Mouse (Mus musculus): Measurements from ENCODE around the gene Phf11b. TPM values are rescaled to one million over a fixed set of nuclear protein-coding genes. Genes with fewer than 3 reads are reported as not detected.
A peak's percentile ranks its signal among the peaks of the same experiment; 100 is the strongest.
"Not testable (repeated sequence)": the region's sequence is repeated elsewhere in the genome, so short reads cannot be mapped to it uniquely, and the experiment has no call there.

Phf11b gene
- 0.13 TPM in 1 of 2 replicates, not detected in the other for polyA plus RNA-seq (2016; fragmentation: Nextera tagmentation; extraction: Ambion mirVana)

DNA sequence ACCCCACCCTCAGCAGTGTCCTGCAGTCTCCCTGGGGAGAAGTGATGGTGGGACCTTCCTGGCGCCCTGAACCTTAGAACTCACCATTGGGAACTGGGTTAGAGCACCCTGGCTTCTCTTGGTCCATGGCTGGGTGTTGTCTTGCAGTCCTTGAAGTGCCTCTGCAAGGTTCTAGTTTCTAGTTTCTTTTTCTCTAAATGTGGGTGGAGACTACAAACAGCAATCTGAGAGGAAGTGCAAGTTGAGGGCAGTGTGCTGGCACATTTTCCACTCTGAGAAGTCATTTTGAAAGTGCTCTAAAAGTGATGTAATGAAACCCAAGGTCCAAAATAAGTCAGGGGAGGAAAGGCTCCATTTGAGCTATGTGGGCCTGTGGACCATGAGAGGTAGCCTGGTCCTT lies at the start of gene Phf11b:
TSS of gene Phf11b (minus strand) at position 163 of the 400 bp plus-strand sequence.
- H3K27ac ChIP-seq; H3K36me3 ChIP-seq; H3K4me1 ChIP-seq; H3K9me3 ChIP-seq (replicated peaks); H3K4me3 ChIP-seq; DNase-seq (ENCODE audit: low spot score); H3K27me3 ChIP-seq (ENCODE audit: low read depth, poor library complexity, severe bottlenecking): not testable (repeated sequence)
- WGBS = 66% methylated on average over 1 of the region's 1 CpGs

DNA sequence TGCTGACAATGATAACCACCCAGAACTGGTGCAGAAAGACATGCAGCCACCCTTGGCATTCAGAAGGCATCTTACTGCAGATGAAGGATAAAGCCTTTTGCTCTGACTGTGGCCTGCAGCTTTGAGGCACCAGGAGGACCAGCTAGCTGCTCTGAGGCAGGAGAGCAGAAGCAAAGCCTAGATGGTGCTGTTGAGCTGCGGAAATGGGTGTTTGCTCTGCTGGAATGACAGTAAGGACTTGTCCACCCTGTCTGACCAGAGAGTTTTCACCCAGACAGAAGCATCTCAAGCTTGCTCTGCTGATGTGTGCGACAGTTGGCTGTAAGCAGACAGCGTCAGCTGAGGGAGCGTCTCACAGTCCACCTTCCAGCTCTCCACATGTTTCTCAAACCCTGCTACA lies 49.0 kb upstream of the Phf11b start:
- not testable (repeated sequence) for H3K27me3 ChIP-seq (ENCODE audit: low read depth, poor library complexity, severe bottlenecking); DNase-seq (ENCODE audit: low spot score); H3K4me3 ChIP-seq; H3K4me1 ChIP-seq; H3K36me3 ChIP-seq; H3K27ac ChIP-seq; H3K9me3 ChIP-seq (replicated peaks)
- WGBS = 80% methylated on average over 4 of the region's 4 CpGs

DNA sequence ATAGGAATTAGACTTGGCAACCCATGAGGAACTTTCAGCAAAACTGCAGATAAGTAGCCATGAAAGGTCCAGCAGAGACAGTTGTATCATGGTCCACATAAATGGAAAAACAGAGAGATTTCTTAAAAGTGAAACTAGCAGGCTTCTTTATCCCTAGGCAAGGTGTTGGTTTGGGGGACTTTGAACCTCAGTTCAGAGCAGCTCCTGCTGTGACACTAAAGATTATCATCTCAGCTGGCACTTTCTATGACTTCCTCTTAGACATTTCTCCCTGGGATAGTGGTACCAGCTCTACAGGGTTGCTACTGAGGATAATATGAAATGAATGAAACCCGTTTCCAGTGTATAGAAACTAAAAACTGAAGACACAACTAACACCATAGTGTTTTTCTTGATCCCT lies 48.4 kb upstream of the Phf11b start:
- Histone ChIP-seq H3K9me3 (replicated peaks) (no peaks in the 10 kb centered on the region), H3K4me1 (no peaks in the 10 kb centered on the region), H3K27me3 (ENCODE audit: low read depth, poor library complexity, severe bottlenecking) (no peaks in the 10 kb centered on the region), H3K4me3 (no peak overlapping the region), H3K36me3 (no peaks in the 10 kb centered on the region), H3K27ac (no peak overlapping the region)
- no peak for DNase-seq (ENCODE audit: low spot score)
- WGBS = 71% methylated on average over 1 of the region's 1 CpGs

DNA sequence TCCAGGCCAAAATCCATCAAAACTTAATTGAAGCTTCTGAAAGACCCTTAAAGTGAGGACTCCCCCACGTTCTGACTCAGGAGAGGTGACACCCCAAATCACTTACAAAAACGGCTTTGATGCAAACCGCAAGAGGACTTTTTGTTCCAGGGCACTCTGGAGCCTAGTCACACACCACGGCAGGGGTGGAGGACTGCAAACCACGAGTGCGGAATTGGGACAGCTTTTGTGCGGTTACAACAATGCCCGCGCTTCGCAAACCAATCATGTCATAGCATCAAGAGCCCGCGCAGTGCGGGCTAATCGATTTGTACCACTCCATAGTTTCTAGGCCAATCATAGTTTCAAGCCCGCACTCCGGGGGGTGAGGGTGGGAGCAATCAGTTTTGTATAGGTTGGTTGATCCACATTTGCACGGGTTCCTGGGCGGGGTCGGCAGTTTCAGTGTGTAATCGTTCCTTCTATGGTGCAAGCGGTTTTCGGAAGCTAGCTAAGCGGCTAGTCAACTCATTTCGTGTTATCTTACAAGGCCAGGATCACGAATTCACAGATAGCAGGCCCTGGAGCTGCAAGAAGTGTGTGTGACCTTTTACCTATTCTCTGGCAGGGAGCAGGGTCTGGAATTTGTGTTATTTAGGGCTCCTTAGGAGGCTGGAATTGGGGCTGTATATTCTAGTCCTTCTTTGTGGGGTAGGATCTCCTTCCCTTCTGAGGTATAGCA lies 29.4 kb upstream of the Phf11b start:
- H3K36me3 ChIP-seq = no peaks in the 10 kb centered on the region
- H3K4me1 ChIP-seq = no peaks in the 10 kb centered on the region
- WGBS = 93% methylated on average over 25 of the region's 25 CpGs
- no peak overlapping the region for H3K27ac ChIP-seq
- H3K27me3 ChIP-seq (ENCODE audit: low read depth, poor library complexity, severe bottlenecking) = no peaks in the 10 kb centered on the region
- H3K4me3 ChIP-seq = no peak overlapping the region
- H3K9me3 ChIP-seq (replicated peaks) = no peaks in the 10 kb centered on the region
- no peak for DNase-seq (ENCODE audit: low spot score)

DNA sequence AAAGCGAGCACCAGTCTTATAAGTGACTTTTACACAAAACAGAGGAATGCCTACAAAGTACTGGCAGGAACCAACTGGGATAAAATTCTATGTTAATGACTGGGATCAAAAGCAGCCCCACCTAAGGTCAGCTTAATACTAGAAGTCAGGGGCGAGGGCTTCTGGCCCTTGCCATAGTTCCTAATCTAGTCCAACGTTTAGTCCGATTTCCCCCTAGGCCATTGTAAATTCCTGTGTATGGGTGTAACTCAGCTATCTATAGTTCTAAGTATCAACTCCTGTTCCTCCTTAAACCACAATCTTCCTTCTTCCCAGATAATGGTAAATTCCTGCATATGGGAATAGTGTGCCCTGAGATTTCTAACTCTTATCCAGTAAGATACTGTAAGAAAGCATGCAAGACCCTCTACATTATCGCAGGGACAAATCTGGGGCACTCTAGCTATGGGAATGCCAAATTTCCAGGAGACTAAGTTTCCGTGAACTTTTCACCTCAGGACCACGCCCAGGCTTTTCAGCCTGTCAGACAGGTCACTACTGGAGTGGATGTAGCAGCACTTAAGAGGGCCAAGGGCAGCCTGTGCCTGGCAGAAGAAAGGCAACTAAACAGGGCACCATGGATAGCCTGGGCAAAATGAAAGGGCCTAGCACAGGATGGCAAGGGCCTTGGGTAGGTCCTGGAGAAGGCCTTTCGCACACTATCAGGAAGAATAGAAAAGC lies 25.4 kb upstream of the Phf11b start:
- H3K4me3 ChIP-seq = no peak overlapping the region
- no peak for DNase-seq (ENCODE audit: low spot score)
- no peaks in the 10 kb centered on the region for H3K4me1 ChIP-seq
- no peak overlapping the region for H3K27ac ChIP-seq
- no peaks in the 10 kb centered on the region for H3K27me3 ChIP-seq (ENCODE audit: low read depth, poor library complexity, severe bottlenecking)
- no peaks in the 10 kb centered on the region for H3K9me3 ChIP-seq (replicated peaks)
- H3K36me3 ChIP-seq = no peaks in the 10 kb centered on the region
- WGBS = 86% methylated on average over 8 of the region's 8 CpGs

DNA sequence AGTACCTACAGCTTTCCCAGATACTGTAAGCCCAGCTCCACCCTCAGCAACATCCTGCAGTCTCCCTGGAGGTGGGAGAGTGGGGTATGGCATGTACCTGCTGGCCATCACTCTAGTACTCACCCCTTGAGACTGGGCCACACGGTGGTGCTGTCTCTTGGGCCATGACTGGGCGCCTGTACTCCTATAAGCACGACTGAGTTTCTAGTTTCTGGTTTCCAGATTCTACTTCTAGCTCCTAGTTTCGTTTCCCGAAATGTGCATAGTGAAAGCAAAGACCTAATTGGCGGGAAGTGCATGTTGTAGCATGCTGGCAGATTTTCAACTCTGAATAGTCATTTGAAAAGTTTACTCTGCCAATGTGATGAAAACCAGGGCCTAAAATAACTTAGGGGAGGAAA lies 24.1 kb upstream of the Phf11b start, which contains the start of gene Phf11d:
TSS of gene Phf11d (minus strand) at position 227 of the 401 bp plus-strand sequence.
- Histone ChIP-seq H3K27ac (no peak within 1 kb of the TSS), H3K36me3 (no peaks in the 10 kb centered on the region), H3K4me1 (no peaks in the 10 kb centered on the region), H3K4me3 (no peak within 1 kb of the TSS), H3K9me3 (replicated peaks) (no peaks in the 10 kb centered on the region), H3K27me3 (ENCODE audit: low read depth, poor library complexity, severe bottlenecking) (no peaks in the 10 kb centered on the region)
- WGBS = 85% methylated on average over 6 of the region's 6 CpGs
- DNase-seq (ENCODE audit: low spot score) = no peak

DNA sequence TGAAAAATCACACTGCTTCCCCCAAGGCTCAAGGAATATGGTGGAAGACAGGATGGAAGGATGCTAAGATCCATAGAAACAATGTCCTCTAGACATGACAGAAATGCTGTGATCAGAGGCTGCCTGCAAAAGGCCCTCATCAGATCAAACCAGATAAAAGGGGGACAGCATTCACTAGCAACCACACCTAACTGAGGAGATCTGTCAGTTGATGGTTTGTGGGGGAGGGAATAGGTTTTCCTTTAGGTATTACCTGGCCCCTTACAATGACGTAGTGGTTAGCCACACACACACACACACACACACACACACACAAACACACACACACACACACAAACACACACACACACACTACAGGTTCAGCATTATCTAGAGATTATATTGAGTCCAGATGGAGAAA lies 1.6 kb downstream of the Phf11b start:
- no peaks in the 10 kb centered on the region for H3K36me3 ChIP-seq
- H3K27ac ChIP-seq = no peak overlapping the region
- H3K27me3 ChIP-seq (ENCODE audit: low read depth, poor library complexity, severe bottlenecking) = no peaks in the 10 kb centered on the region
- no peaks in the 10 kb centered on the region for H3K9me3 ChIP-seq (replicated peaks)
- WGBS = 100% methylated on average over 1 of the region's 1 CpGs
- H3K4me3 ChIP-seq = no peak overlapping the region
- DNase-seq (ENCODE audit: low spot score) = no peak
- H3K4me1 ChIP-seq = no peaks in the 10 kb centered on the region

DNA sequence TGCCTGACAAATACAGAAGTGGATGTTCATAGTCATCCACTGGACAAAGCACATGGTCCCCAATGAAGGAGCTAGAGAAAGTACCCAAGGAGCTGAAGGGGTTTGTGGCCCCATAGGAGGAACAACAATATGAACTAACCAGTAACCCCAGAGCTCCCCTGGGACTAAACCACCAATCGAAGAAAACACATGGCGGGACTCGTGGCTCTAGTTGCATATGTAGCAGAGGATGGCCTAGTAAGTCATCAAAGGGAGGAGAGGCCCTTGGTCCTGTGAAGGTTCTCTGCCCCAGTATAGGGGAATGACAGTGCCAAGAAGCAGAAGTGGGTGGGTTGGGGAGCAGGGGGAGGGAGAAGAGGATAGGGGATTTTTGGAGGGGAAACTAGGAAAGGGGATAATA lies 5.1 kb downstream of the Phf11b start:
- not testable (repeated sequence) for H3K27me3 ChIP-seq (ENCODE audit: low read depth, poor library complexity, severe bottlenecking); H3K4me1 ChIP-seq; DNase-seq (ENCODE audit: low spot score); H3K36me3 ChIP-seq; H3K9me3 ChIP-seq (replicated peaks); H3K27ac ChIP-seq; H3K4me3 ChIP-seq
- WGBS = 87% methylated on average over 3 of the region's 3 CpGs

DNA sequence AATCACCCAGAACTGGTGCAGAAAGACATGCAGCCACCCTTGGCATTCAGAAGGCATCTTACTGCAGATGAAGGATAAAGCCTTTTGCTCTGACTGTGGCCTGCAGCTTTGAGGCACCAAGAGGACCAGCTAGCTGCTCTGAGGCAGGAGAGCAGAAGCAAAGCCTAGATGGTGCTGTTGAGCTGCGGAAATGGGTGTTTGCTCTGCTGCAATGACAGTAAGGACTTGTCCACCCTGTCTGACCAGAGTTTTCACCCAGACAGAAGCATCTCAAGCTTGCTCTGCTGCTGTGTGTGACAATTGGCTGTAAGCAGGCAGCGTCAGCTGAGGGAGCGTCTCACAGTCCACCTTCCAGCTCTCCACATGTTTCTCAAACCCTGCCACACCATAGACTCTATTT lies 10.7 kb downstream of the Phf11b start:
- peak; percentile 28 for DNase-seq (ENCODE audit: low spot score)
- not testable (repeated sequence) for H3K4me3 ChIP-seq

DNA sequence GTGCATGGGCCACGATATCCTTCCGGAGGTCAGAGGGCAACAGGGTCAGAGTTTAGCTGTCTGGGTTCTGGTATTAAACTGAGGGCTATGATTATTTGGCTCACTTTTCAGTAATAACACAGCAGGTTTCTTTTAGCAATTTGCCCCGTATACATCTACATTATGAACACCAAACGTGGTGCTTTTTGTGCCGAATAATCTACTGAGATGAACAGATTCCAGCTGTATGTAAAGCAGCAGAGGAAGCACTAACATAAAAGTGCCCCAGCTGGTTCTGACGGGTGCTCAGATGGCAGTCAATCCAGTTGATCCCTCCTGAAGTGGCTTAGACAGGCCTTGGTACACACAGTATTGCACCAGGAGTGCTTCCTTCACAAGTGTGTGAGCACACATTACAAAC lies 21.2 kb downstream of the Phf11b start:
- H3K27ac ChIP-seq; H3K9me3 ChIP-seq (replicated peaks); DNase-seq (ENCODE audit: low spot score); H3K4me1 ChIP-seq; H3K4me3 ChIP-seq; H3K36me3 ChIP-seq; H3K27me3 ChIP-seq (ENCODE audit: low read depth, poor library complexity, severe bottlenecking): not testable (repeated sequence)
- WGBS = 87% methylated on average over 6 of the region's 6 CpGs

More for the DNA sequence above, 10.7 kb downstream of the Phf11b start:
- WGBS = 55% methylated on average over 3 of the region's 3 CpGs
- not testable (repeated sequence) for H3K27me3 ChIP-seq (ENCODE audit: low read depth, poor library complexity, severe bottlenecking); H3K4me1 ChIP-seq; H3K9me3 ChIP-seq (replicated peaks); H3K27ac ChIP-seq; H3K36me3 ChIP-seq

DNA sequence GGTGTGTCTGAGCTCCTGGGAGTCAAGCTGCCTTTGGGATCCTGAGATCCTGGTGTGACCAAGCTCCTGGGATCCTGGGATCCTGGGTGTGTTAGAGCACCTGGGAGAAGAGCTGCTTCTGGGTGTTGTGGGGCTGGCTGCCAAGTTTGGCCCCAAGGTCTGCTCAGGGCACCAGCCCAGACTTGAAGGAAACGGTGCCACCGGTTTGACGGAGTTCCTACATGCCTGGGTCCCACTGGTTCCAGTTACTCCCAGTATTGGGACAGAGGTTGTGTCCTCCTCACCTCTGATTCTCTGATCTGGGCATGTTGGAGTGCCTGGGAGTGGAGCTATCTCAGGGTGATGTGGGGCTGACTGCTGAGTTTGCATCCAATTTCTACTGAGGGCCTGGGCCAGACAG lies 22.1 kb downstream of the Phf11b start:
- H3K4me3 ChIP-seq; H3K27ac ChIP-seq; H3K36me3 ChIP-seq; H3K9me3 ChIP-seq (replicated peaks); DNase-seq (ENCODE audit: low spot score); H3K27me3 ChIP-seq (ENCODE audit: low read depth, poor library complexity, severe bottlenecking); H3K4me1 ChIP-seq: not testable (repeated sequence)
- WGBS = 91% methylated on average over 3 of the region's 3 CpGs

DNA sequence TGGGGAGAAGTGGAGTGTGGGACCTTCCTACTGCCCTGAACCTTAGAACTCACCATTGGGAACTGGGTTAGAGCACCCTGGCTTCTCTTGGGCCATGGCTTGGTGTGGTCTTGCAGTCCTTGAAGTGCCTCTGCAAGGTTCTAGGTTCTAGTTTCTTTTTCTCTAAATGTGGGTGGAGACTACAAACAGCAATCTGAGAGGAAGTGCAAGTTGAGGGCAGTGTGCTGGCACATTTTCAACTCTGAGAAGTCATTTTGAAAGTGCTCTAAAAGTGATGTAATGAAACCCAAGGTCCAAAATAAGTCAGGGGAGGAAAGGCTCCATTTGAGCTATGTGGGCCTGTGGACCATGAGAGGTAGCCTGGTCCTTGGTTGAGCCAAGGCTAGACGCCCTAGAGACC lies 43.8 kb downstream of the Phf11b start, which contains the start of gene Phf11a:
TSS of gene Phf11a (minus strand) at position 132 of the 400 bp plus-strand sequence.
- not testable (repeated sequence) for H3K4me3 ChIP-seq; H3K27me3 ChIP-seq (ENCODE audit: low read depth, poor library complexity, severe bottlenecking); DNase-seq (ENCODE audit: low spot score); H3K9me3 ChIP-seq (replicated peaks); H3K4me1 ChIP-seq; H3K36me3 ChIP-seq; H3K27ac ChIP-seq
- WGBS = 64% methylated on average over 1 of the region's 1 CpGs

DNA sequence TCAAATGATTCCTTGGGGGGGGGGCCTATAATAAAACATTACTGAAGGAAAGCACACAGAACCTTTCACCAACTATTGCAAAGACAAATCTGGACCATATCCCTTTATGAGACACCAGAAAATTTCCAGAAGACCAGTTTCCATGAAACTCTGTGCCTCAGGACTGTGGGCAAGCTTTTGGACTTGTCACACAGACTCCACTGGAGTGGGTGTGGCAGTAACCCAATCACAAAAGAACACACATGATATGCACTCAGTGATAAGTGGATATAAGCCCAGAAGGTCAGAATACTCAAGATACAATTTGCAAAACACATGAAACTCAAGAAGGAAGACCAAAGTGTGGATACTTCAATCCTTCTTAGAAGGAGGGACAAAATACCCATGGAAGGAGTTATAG lies 49.4 kb downstream of the Phf11b start:
- H3K4me3 ChIP-seq; H3K9me3 ChIP-seq (replicated peaks); H3K27ac ChIP-seq; H3K27me3 ChIP-seq (ENCODE audit: low read depth, poor library complexity, severe bottlenecking); H3K36me3 ChIP-seq; H3K4me1 ChIP-seq; DNase-seq (ENCODE audit: low spot score): not testable (repeated sequence)

All from limb, embryonic 10.5 days (tissue).